Mouse (Mus musculus) MEL (cell line): ENCODE measurements around the gene Kcnh4. TPM values are rescaled to one million over a fixed set of nuclear protein-coding genes. Genes with fewer than 3 reads are reported as not detected.
A peak's percentile ranks its signal among the peaks of the same experiment; 100 is the strongest.

Experiments
- DNase-seq: peaks from one replicate; pipeline ENCODE4 v3.0.0; 2011; ENCODE audit warnings: low read depth, low spot score
- H3K27ac ChIP-seq: 2 replicates; pipeline ENCODE4 v1.5.1; 2012; ENCODE audit warnings: low read depth, mild to moderate bottlenecking, control low read depth, low read length, moderate library complexity; ENCODE audit not compliant: control insufficient read depth
- H3K27me3 ChIP-seq, 2 experiments: fragments of 150-350 bp in 1 of 2; sonication (generic) in 1 of 2; 2 replicates each; pipeline ENCODE4 v1.6.1; 2012; ENCODE audit warnings: low read length in 2 of 2, mild to moderate bottlenecking in 2 of 2, improper control_type of control experiment in 1 of 2, moderate library complexity in 1 of 2; ENCODE audit not compliant: insufficient read depth in 2 of 2, control insufficient read depth in 1 of 2
- H3K36me3 ChIP-seq, 2 experiments: 2 replicates each; pipeline ENCODE4 v1.6.1; 2012 to 2014; ENCODE audit warnings: low read length in 2 of 2, improper control_type of control experiment in 1 of 2, inconsistent platforms in 1 of 2, mild to moderate bottlenecking in 1 of 2; ENCODE audit not compliant: insufficient read depth in 2 of 2, control insufficient read depth in 1 of 2
- H3K4me1 ChIP-seq, 2 experiments: fragments of 150-350 bp in 1 of 2; sonication (generic) in 1 of 2; 2 replicates each; pipeline ENCODE4 v1.6.1; 2012; ENCODE audit warnings: low read length in 2 of 2, improper control_type of control experiment in 1 of 2, mild to moderate bottlenecking in 1 of 2; ENCODE audit not compliant: insufficient read depth in 2 of 2, control insufficient read depth in 1 of 2
- H3K4me3 ChIP-seq, 2 experiments: fragments of 150-350 bp in 1 of 2; sonication (generic) in 1 of 2; 2 replicates each; pipeline ENCODE4 v1.5.1; 2012; ENCODE audit warnings: low read depth in 2 of 2, low read length in 2 of 2, mild to moderate bottlenecking in 2 of 2, moderate library complexity in 2 of 2, control low read depth in 1 of 2, improper control_type of control experiment in 1 of 2; ENCODE audit not compliant: control insufficient read depth in 1 of 2, insufficient read depth in 1 of 2
- H3K79me2 ChIP-seq: 2 replicates; pipeline ENCODE4 v1.6.1; 2012; ENCODE audit warnings: mild to moderate bottlenecking, low read length, moderate library complexity; ENCODE audit not compliant: control insufficient read depth, poor library complexity, insufficient read depth
- H3K9ac ChIP-seq: 2 replicates; pipeline ENCODE4 v1.6.1; 2012; ENCODE audit warnings: low read depth, mild to moderate bottlenecking, control low read depth, low read length, moderate library complexity; ENCODE audit not compliant: control insufficient read depth, poor library complexity, severe bottlenecking
- H3K9me3 ChIP-seq: fragments of 150-350 bp; sonication (generic); replicated peaks from 2 replicates; pipeline ENCODE4 v1.6.1; 2012; ENCODE audit warnings: mild to moderate bottlenecking, low read length, improper control_type of control experiment, moderate library complexity; ENCODE audit not compliant: insufficient read depth
- BHLHE40 ChIP-seq: IDR thresholded peaks from 2 replicates; pipeline ENCODE4 v1.6.1; 2012; ENCODE audit warnings: low read depth, mild to moderate bottlenecking, inconsistent platforms, low read length, improper control_type of control experiment, borderline replicate concordance
- CTCF ChIP-seq, 3 experiments: IDR thresholded peaks in 2 of 3; conservative IDR thresholded peaks in 1 of 3; 2 replicates each; pipeline ENCODE4 v1.5.1; 2011 to 2012; ENCODE audit warnings: low read length in 3 of 3, low read depth in 2 of 3, mild to moderate bottlenecking in 2 of 3, improper control_type of control experiment in 1 of 3, inconsistent platforms in 1 of 3, mixed read lengths in 1 of 3, moderate library complexity in 1 of 3; ENCODE audit not compliant: control insufficient read depth in 1 of 3, insufficient read depth in 1 of 3, poor library complexity in 1 of 3, severe bottlenecking in 1 of 3
- EP300 ChIP-seq, 2 experiments: IDR thresholded peaks; 2 replicates each; pipeline ENCODE4 v1.6.1; 2011; ENCODE audit warnings: improper control_type of control experiment in 2 of 2, low read length in 2 of 2, low read depth in 1 of 2, mild to moderate bottlenecking in 1 of 2
- GABPA ChIP-seq: IDR thresholded peaks from 2 replicates; pipeline ENCODE4 v1.6.1; 2012; ENCODE audit warnings: low read depth, mild to moderate bottlenecking, inconsistent platforms, low read length, improper control_type of control experiment, moderate library complexity
- GATA1 ChIP-seq: IDR thresholded peaks from 2 replicates; pipeline ENCODE4 v1.6.1; 2011; ENCODE audit warnings: low read depth, low read length, improper control_type of control experiment
- KAT2A ChIP-seq: conservative IDR thresholded peaks from 2 replicates; pipeline ENCODE4 v1.6.1; 2012; ENCODE audit warnings: low read depth, low read length, improper control_type of control experiment, inconsistent platforms
- MAFK ChIP-seq: IDR thresholded peaks from 2 replicates; pipeline ENCODE4 v1.6.1; 2011; ENCODE audit warnings: low read depth, mild to moderate bottlenecking, low read length, improper control_type of control experiment, borderline replicate concordance
- MAX ChIP-seq: IDR thresholded peaks from 2 replicates; pipeline ENCODE4 v1.6.1; 2011; ENCODE audit warnings: low read length, improper control_type of control experiment
- MAZ ChIP-seq: IDR thresholded peaks from 2 replicates; pipeline ENCODE4 v1.6.1; 2012; ENCODE audit warnings: low read depth, mild to moderate bottlenecking, inconsistent platforms, low read length, improper control_type of control experiment
- MYC ChIP-seq: IDR thresholded peaks from 2 replicates; pipeline ENCODE4 v1.6.1; 2011; ENCODE audit warnings: low read depth, mild to moderate bottlenecking, low read length, improper control_type of control experiment, moderate library complexity
- NELFE ChIP-seq: IDR thresholded peaks from 2 replicates; pipeline ENCODE4 v1.6.1; 2011; ENCODE audit warnings: low read depth, low read length, improper control_type of control experiment
- POLR2AphosphoS2 ChIP-seq: IDR thresholded peaks from 2 replicates; pipeline ENCODE4 v1.6.1; 2011; ENCODE audit warnings: low read length, improper control_type of control experiment
- POLR2AphosphoS5 ChIP-seq: IDR thresholded peaks from 2 replicates; pipeline ENCODE4 v1.6.1; 2012; ENCODE audit warnings: low read depth, borderline replicate concordance, mild to moderate bottlenecking, inconsistent platforms, low read length, moderate library complexity, mixed read lengths
- RAD21 ChIP-seq: IDR thresholded peaks from 2 replicates; pipeline ENCODE4 v1.6.1; 2011; ENCODE audit warnings: mild to moderate bottlenecking, low read depth, low read length, improper control_type of control experiment
- SIN3A ChIP-seq: IDR thresholded peaks from 2 replicates; pipeline ENCODE4 v1.6.1; 2012; ENCODE audit warnings: low read length, improper control_type of control experiment, inconsistent platforms
- SMC3 ChIP-seq: IDR thresholded peaks from 2 replicates; pipeline ENCODE4 v1.6.1; 2011; ENCODE audit warnings: low read depth, low read length, improper control_type of control experiment
- TAL1 ChIP-seq: IDR thresholded peaks from 2 replicates; pipeline ENCODE4 v1.6.1; 2012; ENCODE audit warnings: mild to moderate bottlenecking, inconsistent platforms, low read length, moderate library complexity, mixed read lengths
- UBTF ChIP-seq: IDR thresholded peaks from 2 replicates; pipeline ENCODE4 v1.6.1; 2012; ENCODE audit warnings: low read depth, mild to moderate bottlenecking, inconsistent platforms, low read length, improper control_type of control experiment, moderate library complexity, borderline replicate concordance; ENCODE audit not compliant: insufficient read depth
- USF1 ChIP-seq: IDR thresholded peaks from 2 replicates; pipeline ENCODE4 v1.6.1; 2014; ENCODE audit warnings: low read depth, mild to moderate bottlenecking, inconsistent platforms, low read length, improper control_type of control experiment, moderate library complexity
- USF2 ChIP-seq, 2 experiments: IDR thresholded peaks; 2 replicates each; pipeline ENCODE4 v1.6.1; 2011 to 2012; ENCODE audit warnings: improper control_type of control experiment in 2 of 2, low read length in 2 of 2, borderline replicate concordance in 1 of 2, inconsistent platforms in 1 of 2, low read depth in 1 of 2, mild to moderate bottlenecking in 1 of 2; ENCODE audit not compliant: insufficient read depth in 1 of 2
- ZKSCAN1 ChIP-seq: IDR thresholded peaks from 2 replicates; pipeline ENCODE4 v1.6.1; 2012; ENCODE audit warnings: low read depth, mild to moderate bottlenecking, inconsistent platforms, low read length, improper control_type of control experiment, moderate library complexity
- ZMIZ1 ChIP-seq: IDR thresholded peaks from 2 replicates; pipeline ENCODE4 v1.6.1; 2012; ENCODE audit warnings: low read depth, mild to moderate bottlenecking, inconsistent platforms, low read length, improper control_type of control experiment, moderate library complexity
- polyA plus RNA-seq, 2 experiments: library from polyadenylated mRNA; stranded (reverse) in 1 of 2; unstranded in 1 of 2; fragments of >175 nt in 1 of 2; fragments of >200 nt in 1 of 2; gene quantifications; 2 replicates each; pipeline versions ENCODE4 v1.2.1 to v1.2.4; 2012; ENCODE audit warnings: low replicate concordance in 2 of 2, low read depth in 1 of 2; ENCODE audit not compliant: insufficient read length in 2 of 2, insufficient read depth in 1 of 2, missing spikeins in 1 of 2
- total RNA-seq: library from RNA; depleted of rRNA; stranded (reverse); fragments of 300-350 nt; gene quantifications from 2 replicates; pipeline ENCODE4 v1.2.3, GENCODE M21; 2012

Kcnh4 gene
- total and polyA plus RNA-seq, 3 experiments: 0.04 to 0.08 TPM; not detected in 1

DNA sequence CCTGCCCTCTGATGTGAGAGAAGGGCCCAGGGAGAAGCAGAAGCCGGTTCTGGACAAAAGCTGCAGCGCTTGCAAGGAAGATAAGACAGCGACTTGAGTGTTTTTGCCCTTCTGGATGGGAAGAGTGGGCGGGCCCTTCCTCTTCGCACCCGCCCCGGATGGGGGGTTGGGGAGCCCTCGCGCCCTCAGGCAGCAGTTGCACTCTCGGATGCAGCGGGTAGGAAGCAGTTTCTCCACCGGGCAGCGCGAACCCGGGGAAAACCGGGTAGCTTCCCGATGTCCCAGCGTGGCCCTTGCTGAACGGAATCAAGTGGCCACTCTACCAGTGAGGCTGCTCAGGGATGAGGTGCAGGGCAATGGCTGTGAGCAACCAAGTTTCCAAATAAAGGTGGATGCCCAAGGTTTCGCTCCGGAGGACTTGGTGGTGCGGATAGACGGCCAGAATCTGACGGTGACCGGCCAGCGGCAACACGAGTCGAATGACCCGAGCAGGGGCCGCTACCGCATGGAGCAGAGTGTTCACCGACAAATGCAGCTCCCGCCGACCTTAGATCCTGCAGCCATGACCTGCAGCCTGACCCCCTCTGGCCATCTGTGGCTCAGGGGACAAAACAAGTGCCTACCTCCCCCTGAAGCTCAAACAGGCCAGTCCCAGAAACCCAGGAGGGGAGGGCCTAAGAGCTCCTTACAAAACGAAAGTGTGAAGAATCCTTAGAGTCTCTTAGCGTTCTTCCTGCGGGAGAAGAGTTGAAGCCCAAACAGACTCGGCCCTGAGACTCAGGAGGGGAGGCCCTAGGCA, 45.8 kb downstream of the Kcnh4 start, which contains the start of gene Hspb9 (continued):
- TF ChIP-seq MAFK (no peak), BHLHE40 (no peak), USF1 (no peak; the same call in 1 of the 2 replicates), TAL1 (peak; percentile 70), SIN3A (peak; percentile 89), UBTF (no peak), NELFE (peak; percentile 68), POLR2AphosphoS2 (peak; percentile 74; the same call in 1 of the 2 replicates), GABPA (no peak), ZKSCAN1 (0 out of 2 replicates have a peak, but pooled peaks have one; percentile 10), MAZ (peak; percentile 85; the same call in 1 of the 2 replicates), SMC3 (no peak; the same call in none of the 2 replicates), POLR2AphosphoS5 (no peak), GATA1 (peak; percentile 78)

DNA sequence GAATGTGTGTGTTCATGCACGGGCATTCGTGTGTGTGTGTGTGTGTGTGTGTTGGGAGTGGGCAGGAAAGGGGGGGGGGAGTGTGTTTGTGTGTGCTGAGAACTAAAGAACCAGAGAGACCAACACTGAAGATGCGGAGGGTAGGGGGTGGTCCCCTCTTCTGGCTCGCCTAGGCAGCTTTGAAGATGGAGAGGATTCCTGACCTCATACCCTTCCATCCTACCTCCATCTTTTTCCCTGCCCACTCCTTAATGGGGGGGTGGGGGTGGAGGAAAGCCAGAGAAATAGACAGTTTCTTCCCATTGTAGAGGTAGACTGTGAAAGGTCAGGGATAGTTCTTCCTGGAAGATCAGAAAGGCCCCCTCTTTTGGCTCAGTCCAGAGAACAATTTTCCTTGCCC, 46.6 kb downstream of the Kcnh4 start:
- TF ChIP-seq NELFE (no peak), ZMIZ1 (no peak), EP300 (IDR thresholded peaks at IDR 0.05; ENCODE audit: low read depth in 1 of 2, low read length in 2 of 2) (no peak), USF1 (no peak), UBTF (no peak), MAX (no peak), MYC (no peak), CTCF (IDR thresholded peaks at IDR 0.05 in 2 of 3, conservative IDR thresholded peaks at IDR 0.05 in 1 of 3; ENCODE audit: control insufficient read depth in 1 of 3, insufficient read depth in 1 of 3, low read depth in 2 of 3, low read length in 3 of 3, poor library complexity in 1 of 3, severe bottlenecking in 1 of 3) (no peak), RAD21 (no peak), USF2 (IDR thresholded peaks at IDR 0.05; ENCODE audit: borderline replicate concordance in 1 of 2, insufficient read depth in 1 of 2, low read depth in 1 of 2, low read length in 2 of 2) (no peak), GATA1 (no peak), KAT2A (no peak)
- TF ChIP-seq, all 39 proteins: peak for 0
- H3K9ac ChIP-seq: peak overlapping the region; percentile 52
- H3K79me2 ChIP-seq: peaks cover 13% of the 10 kb centered on the region
- H3K27ac ChIP-seq: peak overlapping the region; percentile 79
- no peak for DNase-seq
- H3K36me3 ChIP-seq: peaks cover 4 to 28% of the 10 kb centered on the region in 2 experiments
- H3K4me3 ChIP-seq: peak overlapping the region in 1 of 2 experiments; percentile 10; a peak in 1 of 4 replicates
- peaks cover 5 to 27% of the 10 kb centered on the region in 2 experiments; a peak in 3 of 4 replicates for H3K4me1 ChIP-seq
- no peaks in the 10 kb centered on the region for H3K9me3 ChIP-seq
- H3K27me3 ChIP-seq: no peaks in the 10 kb centered on the region
